Mouse (Mus musculus) cerebellum, adult 2 months (tissue): ENCODE data around the gene Cav3.

Experiments
- CTCF ChIP-seq: fragments of 200-500 bp; IDR thresholded peaks from 2 replicates; pipeline ENCODE4 v1.5.1; 2011; ENCODE audit warnings: low read depth, mild to moderate bottlenecking, control low read depth, low read length, moderate library complexity, borderline replicate concordance; ENCODE audit not compliant: insufficient read depth
- POLR2A ChIP-seq: fragments of 200-500 bp; IDR thresholded peaks from 2 replicates; pipeline ENCODE4 v1.6.1; 2011; ENCODE audit warnings: low read length, control low read depth, borderline replicate concordance; ENCODE audit not compliant: insufficient read depth

DNA sequence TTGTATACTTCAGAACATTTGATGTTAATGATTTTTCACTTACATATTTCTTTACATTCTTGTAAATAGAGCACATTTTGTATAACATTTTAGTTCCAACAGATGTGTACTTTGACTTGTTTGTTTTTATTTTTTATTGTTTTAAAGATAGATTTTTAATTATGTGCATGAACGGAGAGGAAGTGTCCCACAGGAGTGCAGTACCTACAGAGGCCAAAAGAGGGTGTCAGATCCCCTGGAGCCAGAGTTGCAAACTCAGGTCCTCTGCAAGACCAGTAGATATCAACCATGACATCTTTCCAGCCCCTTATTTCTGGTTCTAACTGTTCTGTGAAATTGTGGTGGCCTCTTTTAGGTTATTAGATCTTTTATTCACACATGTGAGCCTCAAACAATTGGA, 38.4 kb upstream of the Cav3 start:
- TF ChIP-seq POLR2A = no peak
- no peak for TF ChIP-seq CTCF
